Mouse (Mus musculus): Measurements from ENCODE around the gene Plekhm2. TPM values are rescaled to one million over a fixed set of nuclear protein-coding genes. Genes with fewer than 3 reads are reported as not detected.

Gene Plekhm2
- polyA plus RNA-seq, 1 experiment from 2014 or later, result 6.3 TPM

DNA sequence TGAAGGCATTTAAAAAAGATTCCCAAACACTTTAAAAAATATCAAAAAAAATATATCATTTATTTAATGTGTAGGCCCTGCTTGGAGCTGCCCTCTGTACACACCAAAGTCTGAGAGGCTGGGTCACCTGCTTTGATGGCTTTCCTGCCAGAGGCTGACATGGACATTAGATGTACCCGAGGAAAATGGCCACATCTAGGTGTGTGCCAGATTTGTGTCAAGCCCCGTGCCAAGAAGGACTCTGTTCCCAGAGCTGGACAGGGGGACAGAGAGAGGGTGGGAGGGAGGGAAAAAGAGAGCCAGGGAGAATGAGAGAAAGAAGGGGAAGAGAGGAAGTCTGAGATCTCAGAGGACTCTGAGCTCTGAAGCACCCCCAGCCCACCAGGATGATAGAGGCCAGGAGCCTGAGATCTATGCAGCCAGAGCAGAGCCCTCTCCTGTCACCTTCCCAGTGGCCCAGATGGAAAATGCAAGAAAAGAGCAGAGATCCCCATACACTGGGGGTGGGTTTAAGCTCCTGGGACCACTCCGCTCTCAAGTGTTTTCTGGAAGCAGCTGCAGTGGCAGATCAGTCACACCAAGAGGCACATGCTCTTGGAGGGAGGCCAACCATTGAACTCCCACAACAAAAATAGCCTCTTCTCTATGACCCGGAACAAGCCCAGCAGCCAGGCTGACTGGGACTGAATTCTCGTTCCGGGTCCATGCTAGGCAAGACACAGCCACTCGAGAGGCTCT, 21.4 kb downstream of the Plekhm2 start:
- Histone ChIP-seq H3K27ac (0 out of 2 replicates have a peak overlapping the region, but pooled peaks have one; percentile 52), H3K27me3 (no peaks in the 10 kb centered on the region), H3K9ac (no peak overlapping the region), H3K36me3 (peaks cover 43% of the 10 kb centered on the region), H3K4me2 (replicated peaks) (no peak overlapping the region), H3K4me3 (no peak overlapping the region), H3K4me1 (peaks cover 10% of the 10 kb centered on the region), H3K9me3 (replicated peaks) (no peaks in the 10 kb centered on the region)
- WGBS, result 55% methylated on average over 7 of the region's 7 CpGs
- ATAC-seq (ENCODE audit: low FRiP score), result peak; percentile 51; the same call in 1 of the 2 replicates

DNA sequence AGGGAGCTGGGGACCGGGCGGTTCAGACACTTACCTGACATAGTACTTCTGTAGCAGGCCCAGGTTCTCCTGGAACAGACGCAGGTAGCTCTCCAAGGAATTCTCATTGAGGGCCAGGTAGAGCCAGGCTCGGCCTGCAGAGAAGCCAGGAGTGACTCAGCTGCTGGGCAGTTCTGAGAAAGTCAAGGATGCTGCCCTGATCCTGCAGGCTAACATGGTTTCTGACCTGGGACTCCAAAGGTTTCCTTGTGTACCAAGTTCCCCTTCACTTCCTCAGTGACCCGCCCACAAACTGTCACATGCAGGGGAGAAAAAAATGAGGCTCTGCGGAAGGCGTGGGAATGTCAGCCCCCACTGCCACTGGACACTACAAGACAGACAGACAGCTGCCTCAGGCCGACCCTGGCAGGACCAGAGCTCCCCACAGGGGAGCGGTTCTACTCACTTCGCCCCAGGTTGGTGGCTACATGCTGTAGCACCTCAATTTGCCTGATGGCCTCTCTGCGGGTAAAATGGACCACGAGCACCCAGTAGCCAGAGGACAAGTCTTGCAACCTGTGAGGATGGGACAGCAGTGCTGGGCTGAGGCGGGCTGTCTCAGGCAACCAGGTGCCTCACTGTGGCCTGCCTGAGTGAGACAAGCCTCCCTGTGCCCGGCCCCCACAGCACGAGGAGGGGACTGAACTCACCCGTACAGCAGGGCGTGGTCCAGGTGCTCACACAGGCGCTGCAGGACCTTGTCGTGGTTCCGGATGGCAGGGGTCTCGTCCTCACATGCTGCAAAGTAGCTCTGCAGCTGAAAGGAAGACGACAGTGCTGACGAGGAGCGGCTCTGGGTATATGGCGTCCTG, 22.5 kb downstream of the Plekhm2 start:
- Histone ChIP-seq H3K4me3 (no peak overlapping the region), H3K27me3 (no peaks in the 10 kb centered on the region), H3K27ac (no peak overlapping the region), H3K9me3 (replicated peaks) (no peaks in the 10 kb centered on the region), H3K4me2 (replicated peaks) (no peak overlapping the region), H3K4me1 (peaks cover 10% of the 10 kb centered on the region), H3K9ac (no peak overlapping the region), H3K36me3 (peaks cover 45% of the 10 kb centered on the region)
- 0 out of 2 replicates have a peak, but pooled peaks have one; percentile 36 for ATAC-seq (ENCODE audit: low FRiP score)
- WGBS, result 92% methylated on average over 25 of the region's 25 CpGs

DNA sequence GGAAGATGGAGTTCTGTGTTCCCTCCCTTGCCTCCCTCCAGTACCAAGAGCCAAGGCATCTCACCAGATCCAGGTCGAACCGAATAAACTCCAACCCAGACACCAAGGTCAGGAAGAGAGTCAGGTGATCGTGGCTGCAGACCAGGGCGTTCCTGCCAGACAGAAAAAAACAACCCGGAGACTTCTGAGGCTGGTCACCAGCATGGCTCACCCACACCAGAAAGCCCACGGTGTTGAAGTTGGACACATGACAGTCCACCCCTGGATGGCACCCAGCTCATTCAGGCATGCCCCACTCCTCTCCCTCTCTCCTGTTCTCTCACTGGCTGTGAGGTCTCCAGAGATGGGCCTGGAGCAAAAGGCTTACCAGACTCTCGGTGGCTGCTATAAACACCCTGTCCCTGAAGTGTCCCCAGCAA, 23.3 kb downstream of the Plekhm2 start:
- H3K36me3 ChIP-seq, result peaks cover 52% of the 10 kb centered on the region
- H3K9ac ChIP-seq, result no peak overlapping the region
- no peak for ATAC-seq (ENCODE audit: low FRiP score)
- H3K4me2 ChIP-seq (replicated peaks), result no peak overlapping the region
- H3K27ac ChIP-seq, result no peak overlapping the region
- 93% methylated on average over 7 of the region's 7 CpGs for WGBS
- no peak overlapping the region for H3K4me3 ChIP-seq
- no peaks in the 10 kb centered on the region for H3K27me3 ChIP-seq
- H3K9me3 ChIP-seq (replicated peaks), result no peaks in the 10 kb centered on the region
- peaks cover 10% of the 10 kb centered on the region for H3K4me1 ChIP-seq

DNA sequence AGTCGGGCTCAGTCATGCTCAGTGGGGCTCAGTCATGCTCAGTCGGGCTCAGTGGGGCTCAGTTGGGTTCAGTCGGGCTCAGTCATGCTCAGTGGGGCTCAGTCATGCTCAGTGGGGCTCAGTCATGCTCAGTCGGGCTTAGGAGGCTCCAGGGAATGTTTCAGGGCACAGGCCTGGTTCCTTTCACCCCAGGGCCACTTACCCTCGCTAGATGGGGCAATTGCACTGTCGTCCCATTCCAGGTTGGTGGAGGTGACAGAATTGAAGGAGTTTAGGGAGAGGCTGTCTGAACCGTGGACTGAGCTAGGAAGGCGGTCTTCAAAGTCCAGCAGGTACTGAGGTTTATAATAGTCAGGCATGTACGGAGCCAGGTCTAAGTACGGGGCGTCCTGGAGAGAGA, 25.2 kb downstream of the Plekhm2 start:
- Histone ChIP-seq H3K4me1 (peaks cover 10% of the 10 kb centered on the region), H3K36me3 (peaks cover 56% of the 10 kb centered on the region), H3K27me3 (no peaks in the 10 kb centered on the region), H3K4me2 (replicated peaks) (no peak overlapping the region), H3K27ac (no peak overlapping the region), H3K4me3 (no peak overlapping the region), H3K9ac (no peak overlapping the region), H3K9me3 (replicated peaks) (no peaks in the 10 kb centered on the region)
- no peak for ATAC-seq (ENCODE audit: low FRiP score)
- WGBS, result 71% methylated on average over 11 of the region's 11 CpGs

DNA sequence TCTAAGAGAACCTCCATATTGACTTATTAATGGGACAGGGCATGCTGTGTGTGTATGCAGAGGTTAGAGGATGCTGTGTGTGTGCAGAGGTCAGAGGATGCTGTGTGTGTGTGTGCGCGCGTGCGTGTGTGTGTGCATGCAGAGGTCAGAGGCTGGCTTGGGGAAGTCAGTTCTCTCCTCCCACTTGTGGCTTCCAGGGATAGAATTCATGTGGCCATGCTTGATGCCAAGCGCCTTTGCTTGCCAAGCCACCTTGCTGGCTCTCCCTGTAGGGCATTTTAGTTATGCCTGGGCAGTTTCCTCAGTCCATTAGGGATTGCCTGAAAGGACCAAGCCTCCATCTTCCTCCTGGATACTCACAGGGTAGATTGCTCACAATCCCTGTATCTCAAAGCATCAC, 28.0 kb downstream of the Plekhm2 start:
- Histone ChIP-seq H3K4me2 (replicated peaks) (no peak overlapping the region), H3K4me3 (no peak overlapping the region), H3K36me3 (peaks cover 72% of the 10 kb centered on the region), H3K9me3 (replicated peaks) (no peaks in the 10 kb centered on the region), H3K27ac (no peak overlapping the region), H3K9ac (no peak overlapping the region), H3K4me1 (no peaks in the 10 kb centered on the region), H3K27me3 (no peaks in the 10 kb centered on the region)
- 95% methylated on average over 5 of the region's 5 CpGs for WGBS
- ATAC-seq (ENCODE audit: low FRiP score), result no peak

DNA sequence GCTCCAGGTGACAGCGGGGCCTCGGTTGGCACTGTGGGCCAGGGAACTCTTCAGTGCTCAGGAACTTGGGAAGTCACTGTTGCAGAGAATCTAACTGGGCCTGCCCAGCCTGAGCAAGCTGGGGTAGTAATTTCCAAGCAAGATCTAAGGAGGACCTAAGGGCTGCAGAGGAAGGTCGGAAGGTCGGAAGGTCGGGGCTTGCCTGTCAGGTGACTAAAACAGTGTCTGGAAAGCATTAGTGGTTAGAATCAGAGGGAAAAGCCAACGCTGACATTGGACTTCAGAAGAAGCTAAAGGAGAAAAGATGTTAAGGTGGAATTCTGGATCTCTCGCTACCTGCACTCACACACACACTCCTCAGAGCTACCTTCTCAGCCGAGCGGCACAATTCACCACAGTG, 28.7 kb downstream of the Plekhm2 start:
- ATAC-seq (ENCODE audit: low FRiP score), result no peak
- Histone ChIP-seq H3K9ac (no peak overlapping the region), H3K9me3 (replicated peaks) (no peaks in the 10 kb centered on the region), H3K4me2 (replicated peaks) (no peak overlapping the region), H3K4me3 (no peak overlapping the region), H3K27ac (no peak overlapping the region), H3K4me1 (no peaks in the 10 kb centered on the region), H3K36me3 (peaks cover 72% of the 10 kb centered on the region), H3K27me3 (no peaks in the 10 kb centered on the region)
- 78% methylated on average over 9 of the region's 9 CpGs for WGBS

DNA sequence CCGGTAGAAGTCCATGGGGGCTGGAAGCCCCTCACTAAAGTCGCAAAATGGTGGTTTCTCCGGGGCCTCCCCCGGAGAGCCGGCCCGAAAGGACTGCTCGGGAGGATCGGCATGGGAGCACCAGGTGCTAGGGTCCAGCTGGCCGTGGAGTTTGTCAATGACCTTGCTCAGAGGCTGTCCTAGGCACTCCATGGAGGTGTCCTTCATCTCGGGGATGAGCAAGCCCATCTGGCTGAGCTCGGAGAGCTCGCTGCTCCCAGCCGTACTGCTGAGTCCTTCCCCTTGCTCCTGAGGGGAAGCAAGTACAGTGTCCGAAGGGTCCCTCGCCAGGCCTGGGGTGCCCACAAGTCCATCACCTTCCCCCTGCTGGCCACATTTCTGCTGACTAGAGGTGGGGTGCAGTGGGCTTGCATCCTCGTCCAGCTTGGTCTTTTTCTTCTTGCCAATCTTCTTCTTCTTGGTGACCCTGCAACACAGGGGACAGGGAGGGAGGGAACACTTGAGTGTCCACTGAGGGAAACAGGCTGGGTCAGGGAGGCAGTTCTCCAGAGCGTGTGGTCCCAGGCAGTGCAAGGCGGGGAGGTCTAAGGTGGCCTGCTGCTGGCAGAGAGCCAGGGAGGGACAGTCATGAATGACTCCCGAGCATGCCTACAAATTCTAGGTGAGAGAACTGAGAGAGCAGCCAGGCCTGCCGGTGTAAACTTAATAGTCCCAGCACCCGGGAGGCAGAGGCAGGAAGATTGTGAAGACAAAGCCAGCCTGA, 32.4 kb downstream of the Plekhm2 start:
- peaks cover 85% of the 10 kb centered on the region for H3K36me3 ChIP-seq

DNA sequence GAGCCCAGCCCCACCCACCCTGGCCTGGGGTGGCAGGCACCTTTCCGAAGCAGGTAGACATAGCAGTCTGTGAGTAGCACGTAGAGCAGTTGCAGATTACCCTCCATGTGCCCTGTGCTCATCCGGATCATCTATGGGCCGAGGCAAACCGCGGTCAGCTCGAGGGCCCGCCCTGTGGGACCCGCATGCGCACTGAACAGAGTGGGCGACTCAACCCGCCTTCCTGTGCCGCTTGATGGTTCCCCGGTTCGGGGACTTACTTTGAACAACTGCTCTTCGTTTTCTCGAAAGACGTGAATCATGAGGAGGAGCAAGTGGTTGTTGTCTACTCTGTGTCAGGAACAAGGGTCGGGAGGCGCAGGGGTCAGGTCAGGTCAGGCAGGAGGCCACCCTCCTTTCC, 33.4 kb downstream of the Plekhm2 start:
- H3K36me3 ChIP-seq, result peaks cover 82% of the 10 kb centered on the region

More for the DNA sequence above, 32.4 kb downstream of the Plekhm2 start:
- no peaks in the 10 kb centered on the region for H3K27me3 ChIP-seq
- H3K9ac ChIP-seq, result no peak overlapping the region
- no peak overlapping the region for H3K4me2 ChIP-seq (replicated peaks)
- whole genome bisulfite sequencing, result 94% methylated on average over 21 of the region's 21 CpGs
- no peak overlapping the region for H3K27ac ChIP-seq
- no peak overlapping the region for H3K4me3 ChIP-seq
- ATAC-seq (ENCODE audit: low FRiP score), result no peak
- H3K4me1 ChIP-seq, result no peaks in the 10 kb centered on the region
- H3K9me3 ChIP-seq (replicated peaks), result no peaks in the 10 kb centered on the region

DNA sequence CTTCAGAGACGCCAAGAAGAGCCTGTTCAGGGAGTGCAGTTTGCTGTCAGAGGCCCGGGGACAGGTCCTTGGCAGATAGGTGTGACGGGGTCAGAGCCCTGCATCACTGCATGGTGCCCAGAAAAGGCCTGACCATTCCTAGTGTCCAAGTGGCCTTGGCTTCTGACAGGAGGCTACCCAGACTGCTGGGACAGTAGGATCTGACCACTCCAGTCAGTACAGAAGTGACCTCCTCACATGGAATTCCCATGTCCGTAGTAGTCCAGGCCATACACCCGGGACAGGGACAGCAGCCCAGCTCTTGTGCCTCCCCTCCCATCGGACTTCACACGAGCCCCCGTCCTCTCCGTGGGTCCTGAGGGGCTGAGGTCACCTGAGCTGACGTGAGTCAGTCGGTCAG, 34.7 kb downstream of the Plekhm2 start:
- 93% methylated on average over 11 of the region's 11 CpGs for WGBS
- no peaks in the 10 kb centered on the region for H3K4me1 ChIP-seq
- peaks cover 93% of the 10 kb centered on the region for H3K36me3 ChIP-seq
- H3K27ac ChIP-seq, result no peak overlapping the region
- H3K9ac ChIP-seq, result no peak overlapping the region
- H3K27me3 ChIP-seq, result no peaks in the 10 kb centered on the region
- H3K4me2 ChIP-seq (replicated peaks), result no peak overlapping the region
- no peaks in the 10 kb centered on the region for H3K9me3 ChIP-seq (replicated peaks)
- H3K4me3 ChIP-seq, result no peak overlapping the region
- no peak for ATAC-seq (ENCODE audit: low FRiP score)

More for the DNA sequence above, 33.4 kb downstream of the Plekhm2 start:
- Histone ChIP-seq H3K9ac (no peak overlapping the region), H3K4me2 (replicated peaks) (no peak overlapping the region), H3K27ac (no peak overlapping the region), H3K27me3 (no peaks in the 10 kb centered on the region), H3K4me3 (no peak overlapping the region), H3K4me1 (no peaks in the 10 kb centered on the region), H3K9me3 (replicated peaks) (no peaks in the 10 kb centered on the region)
- 94% methylated on average over 20 of the region's 20 CpGs for WGBS
- no peak for ATAC-seq (ENCODE audit: low FRiP score)

DNA sequence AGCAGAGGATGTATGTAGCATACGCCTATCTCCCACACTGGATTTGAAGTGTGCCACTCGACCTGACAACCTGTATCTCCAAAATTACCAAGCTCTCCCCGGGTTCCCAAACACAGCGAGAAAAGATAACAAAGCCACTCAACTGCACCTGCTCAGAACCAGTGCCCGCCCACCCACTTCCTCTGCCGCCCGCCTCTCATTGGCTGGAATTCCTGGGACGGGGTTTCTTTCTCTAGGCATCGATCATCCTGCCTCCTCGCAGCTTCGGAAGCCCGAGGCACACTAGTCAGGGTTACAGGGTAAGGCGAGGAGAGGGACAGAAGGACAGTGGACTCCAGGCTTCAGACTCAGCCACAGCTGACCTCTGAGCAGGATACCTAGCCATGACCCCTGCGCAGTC, 36.0 kb downstream of the Plekhm2 start:
- Histone ChIP-seq H3K4me1 (no peaks in the 10 kb centered on the region), H3K9ac (no peak overlapping the region), H3K27me3 (no peaks in the 10 kb centered on the region), H3K9me3 (replicated peaks) (no peaks in the 10 kb centered on the region), H3K36me3 (peaks cover 84% of the 10 kb centered on the region), H3K4me3 (no peak overlapping the region), H3K4me2 (replicated peaks) (no peak overlapping the region), H3K27ac (no peak overlapping the region)
- no peak for ATAC-seq (ENCODE audit: low FRiP score)
- WGBS, result 84% methylated on average over 14 of the region's 14 CpGs

DNA sequence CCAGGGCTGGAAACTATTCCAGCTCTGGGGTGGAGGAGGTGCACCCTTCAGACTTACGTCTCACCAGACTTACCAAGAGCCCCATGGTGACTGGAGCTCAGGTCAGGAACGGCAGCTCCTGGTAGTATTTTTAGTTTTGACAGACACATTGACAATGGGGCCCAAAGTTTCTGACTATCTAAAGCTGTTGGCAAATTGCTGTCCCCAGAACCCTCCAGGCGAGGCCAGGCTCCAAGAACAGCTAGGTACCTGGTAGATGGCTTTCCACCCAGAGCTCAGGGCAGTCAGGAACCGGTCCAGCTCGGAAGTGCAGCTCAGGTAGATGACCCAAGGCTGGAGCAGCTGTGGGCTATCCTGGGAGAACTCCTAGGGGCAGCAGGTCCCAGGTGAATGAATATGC, 37.2 kb downstream of the Plekhm2 start:
- no peak for ATAC-seq (ENCODE audit: low FRiP score)
- Histone ChIP-seq H3K27me3 (no peaks in the 10 kb centered on the region), H3K9ac (no peak overlapping the region), H3K36me3 (peaks cover 73% of the 10 kb centered on the region), H3K4me3 (no peak overlapping the region), H3K27ac (no peak overlapping the region), H3K9me3 (replicated peaks) (no peaks in the 10 kb centered on the region), H3K4me1 (0 out of 2 replicates have a peak, but pooled peaks cover 4% of the 10 kb centered on the region), H3K4me2 (replicated peaks) (no peak overlapping the region)
- 93% methylated on average over 5 of the region's 5 CpGs for WGBS
